Mouse (Mus musculus) liver, adult 2 months (tissue): ENCODE results near the gene Gpc4.

ENCODE experiments used
- CTCF ChIP-seq: fragments of 200-500 bp; IDR thresholded peaks from 2 replicates; pipeline ENCODE4 v1.5.1; 2011; ENCODE audit warnings: low read depth, low read length, control low read depth
- POLR2A ChIP-seq: fragments of 200-500 bp; IDR thresholded peaks from 2 replicates; pipeline ENCODE4 v1.6.1; 2011; ENCODE audit warnings: low read length, control low read depth; ENCODE audit not compliant: insufficient read depth; ENCODE audit errors: extremely low read depth

DNA sequence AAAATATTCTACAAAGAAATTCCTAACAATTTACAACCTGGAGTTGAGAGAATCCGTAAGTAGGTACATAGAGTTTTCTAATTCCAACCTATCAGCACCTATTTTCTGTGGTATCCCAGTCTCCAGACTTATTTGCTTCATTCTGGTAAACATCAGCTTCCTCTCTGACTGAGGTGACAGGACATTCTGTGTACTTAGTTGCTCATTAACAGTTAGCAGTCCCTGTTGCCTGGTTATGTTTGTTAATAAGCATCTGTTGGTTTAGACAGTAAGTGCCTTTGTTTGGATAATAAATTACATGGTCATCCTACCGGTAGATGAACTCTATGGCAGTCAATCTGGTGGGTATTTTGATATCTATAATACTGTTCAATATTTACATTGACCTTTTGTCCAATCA is 92.6 kb downstream of the Gpc4 start:
- TF ChIP-seq CTCF (no peak), POLR2A (no peak)
